Mouse (Mus musculus) CD8-positive naive resting alpha-beta T cell, adult 57 days (primary cell): ENCODE measurements around the gene Olfr741. TPM values are rescaled to one million over a fixed set of nuclear protein-coding genes. Genes with fewer than 3 reads are reported as not detected.

ENCODE experiments used
- total RNA-seq: library from RNA; stranded (reverse); gene quantifications from one replicate; pipeline ENCODE4 v1.2.4, GENCODE M21; 2023

The Olfr741 gene
- not detected for total RNA-seq

DNA sequence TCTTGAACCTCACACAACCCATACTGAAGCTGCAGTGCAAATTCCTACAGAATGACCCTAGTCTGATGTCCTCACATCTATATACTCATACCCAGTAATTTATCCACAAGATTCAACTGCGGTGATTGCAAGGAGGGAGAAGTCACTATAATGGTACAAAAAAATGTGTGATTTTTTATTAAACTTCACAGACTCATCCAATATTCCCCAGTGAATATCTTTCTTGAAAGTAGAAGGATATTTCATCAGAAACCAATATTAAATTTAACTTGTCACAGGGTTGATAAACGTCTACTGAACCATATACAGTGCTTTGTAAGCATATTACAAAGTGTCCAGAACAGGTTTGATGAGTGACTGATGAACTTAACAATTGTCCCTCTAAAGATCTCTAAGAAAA lies at the start of gene Olfr741:
Gene Olfr741, plus strand, starts transcription at position 301 of the 400 bp plus-strand sequence.

DNA sequence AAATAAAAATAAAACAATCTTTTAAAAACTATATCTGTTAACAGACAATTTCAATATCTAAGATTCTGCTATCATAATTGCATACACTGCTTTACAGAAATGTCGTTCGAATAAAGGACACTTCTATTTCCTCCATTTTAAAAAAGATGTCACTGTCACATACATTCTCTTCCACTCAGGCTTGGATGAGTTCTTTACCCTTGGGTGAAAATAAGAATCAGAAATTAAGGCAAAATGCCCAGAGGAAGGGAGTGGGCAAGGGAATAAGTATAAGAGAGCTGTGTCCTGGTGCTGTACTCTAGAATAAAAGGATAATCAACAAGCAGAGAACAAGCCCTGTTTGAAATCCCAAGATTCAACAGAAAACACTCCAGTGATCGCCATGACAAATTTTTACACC lies 27.3 kb upstream of the Olfr741 start, which contains the start of gene Olfr740:
Gene Olfr740, plus strand, starts transcription at position 301 of the 400 bp plus-strand sequence.

DNA sequence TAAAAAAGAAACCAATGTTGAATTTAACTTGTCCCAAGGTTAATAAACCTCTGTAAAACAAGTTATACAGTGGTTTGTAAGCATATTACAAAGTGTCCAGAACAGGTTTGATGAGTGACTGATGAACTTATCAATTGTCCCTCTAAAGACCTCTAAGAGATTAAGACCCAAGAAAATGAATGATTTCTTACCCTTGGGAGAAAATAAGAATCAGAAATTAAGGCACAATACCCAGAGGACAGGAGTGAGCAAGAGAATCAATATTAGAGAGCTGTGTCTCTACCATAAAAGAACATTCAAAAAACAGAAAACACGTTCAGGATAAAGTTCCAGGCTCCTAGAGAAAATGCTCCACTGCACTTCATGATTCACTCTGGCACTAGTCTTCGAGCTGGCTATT lies 30.8 kb downstream of the Olfr741 start, which contains the start of gene Olfr742:
Gene Olfr742, plus strand, starts transcription at position 301 of the 400 bp plus-strand sequence.

DNA sequence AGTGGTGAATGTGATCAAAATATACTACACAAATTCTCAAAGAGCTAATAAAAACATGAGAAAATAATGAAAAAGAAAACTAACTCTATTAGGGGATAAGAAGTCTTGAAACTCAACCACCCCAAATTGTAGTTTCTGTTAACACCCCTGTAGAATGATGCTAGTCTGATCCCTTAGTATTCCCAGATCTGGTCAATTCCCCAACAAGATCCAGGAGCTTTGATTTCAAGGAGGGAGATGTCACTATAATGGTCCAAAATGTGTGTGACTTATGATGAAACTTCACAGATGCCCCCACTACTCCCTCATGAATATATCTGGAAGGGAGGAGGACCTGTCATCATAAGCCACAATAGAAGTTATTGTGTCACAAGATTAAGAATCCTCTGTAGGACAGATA lies 49.0 kb downstream of the Olfr741 start, which contains the start of gene Olfr743:
Gene Olfr743, plus strand, starts transcription at position 301 of the 400 bp plus-strand sequence.

Other genes starting within 250 kb of the Olfr741 start
- not detected for gene Olfr731, start 230.9 kb upstream of the Olfr741 start, total RNA-seq
- not detected for gene Olfr732, start 188.5 kb upstream of the Olfr741 start, total RNA-seq
- gene Olfr733, start 171.2 kb upstream of the Olfr741 start, total RNA-seq = not detected
- not detected for gene Olfr734, start 146.0 kb upstream of the Olfr741 start, total RNA-seq
- not detected for gene Olfr735, start 123.9 kb upstream of the Olfr741 start, total RNA-seq
- 0.21 TPM for gene Tlr11, start 114.8 kb upstream of the Olfr741 start, total RNA-seq
- not detected for gene Olfr736, start 91.6 kb upstream of the Olfr741 start, total RNA-seq
- not detected for gene Olfr738, start 65.2 kb upstream of the Olfr741 start, total RNA-seq
- not detected for gene Olfr739, start 54.1 kb upstream of the Olfr741 start, total RNA-seq
- gene Olfr740, start 27.2 kb upstream of the Olfr741 start, total RNA-seq = not detected
- not detected for gene Olfr742, start 30.9 kb downstream of the Olfr741 start, total RNA-seq
- not detected for gene Olfr743, start 49.1 kb downstream of the Olfr741 start, total RNA-seq
- not detected for gene Olfr744, start 142.1 kb downstream of the Olfr741 start, total RNA-seq
- gene Olfr745, start 166.7 kb downstream of the Olfr741 start, total RNA-seq = not detected
- gene Olfr746, start 174.3 kb downstream of the Olfr741 start, total RNA-seq = not detected
- gene Olfr747, start 220.5 kb downstream of the Olfr741 start, total RNA-seq = not detected
- gene Olfr748, start 234.6 kb downstream of the Olfr741 start, total RNA-seq = not detected